Mouse (Mus musculus) urinary bladder, adult 18-20 months (tissue): ENCODE data around the gene Tmem79.
"Not testable (repeated sequence)": the region's sequence is repeated elsewhere in the genome, so short reads cannot be mapped to it uniquely, and the experiment has no call there.

Experiments
- DNase-seq, 2 experiments: peaks; one replicate each; pipeline ENCODE4 v3.0.0; 2022; ENCODE audit warnings: low spot score in 2 of 2, mixed read lengths in 2 of 2

The Tmem79 gene

GRCm38 (mm10) chr3:88354396-88355165 is 18.6 kb upstream of the Tmem79 start:
- no peak for DNase-seq

- DNase-seq, result no peak
These were observed 17.0 kb upstream of the Tmem79 start for GRCm38 (mm10) chr3:88352907-88353306.

GRCm38 (mm10) chr3:88350732-88351131 is 14.8 kb upstream of the Tmem79 start:
- DNase-seq, result no peak

GRCm38 (mm10) chr3:88339006-88339405 is 3.1 kb upstream of the Tmem79 start:
- DNase-seq, result no peak

- no peak for DNase-seq
These were observed 2.4 kb upstream of the Tmem79 start for GRCm38 (mm10) chr3:88338316-88338715.

- no peak for DNase-seq
These were observed 1.5 kb upstream of the Tmem79 start for GRCm38 (mm10) chr3:88337367-88338020.

GRCm38 (mm10) chr3:88335436-88336053 is 403 bp downstream of the Tmem79 start:
- DNase-seq, result no peak

- DNase-seq, result no peak
These were observed 979 bp downstream of the Tmem79 start for GRCm38 (mm10) chr3:88334902-88335435.

- peak; percentile 52 to 59 for DNase-seq
These were observed 1.8 kb downstream of the Tmem79 start for GRCm38 (mm10) chr3:88334029-88334658.

- no peak for DNase-seq
These were observed 4.7 kb downstream of the Tmem79 start for GRCm38 (mm10) chr3:88331282-88331681.

- DNase-seq, result no peak
These were observed 7.0 kb downstream of the Tmem79 start for GRCm38 (mm10) chr3:88328956-88329355.

- DNase-seq, result peak; percentile 35 to 43
These were observed 11.0 kb downstream of the Tmem79 start, which contains the start of gene Glmp for GRCm38 (mm10) chr3:88324951-88325405. Gene Glmp (plus strand): TSS chr3:88325023.

GRCm38 (mm10) chr3:88299172-88299571 is 36.8 kb downstream of the Tmem79 start:
- no peak for DNase-seq

- DNase-seq, result no peak
These were observed 38.6 kb downstream of the Tmem79 start for GRCm38 (mm10) chr3:88297321-88297851.

- DNase-seq, result peak; percentile 83 to 94
These were observed 39.2 kb downstream of the Tmem79 start, which contains the start of the genes Tsacc and Cct3 for GRCm38 (mm10) chr3:88296561-88297318. Gene Tsacc (minus strand): TSS chr3:88296999. Gene Cct3 (plus strand): TSS chr3:88297116.

GRCm38 (mm10) chr3:88296110-88296560 is 39.8 kb downstream of the Tmem79 start:
- DNase-seq, result no peak

- not testable (repeated sequence) for DNase-seq
These were observed 40.7 kb downstream of the Tmem79 start for GRCm38 (mm10) chr3:88295272-88295671.

- DNase-seq, result no peak
These were observed 44.0 kb downstream of the Tmem79 start for GRCm38 (mm10) chr3:88291970-88292369.

- DNase-seq, result not testable (repeated sequence)
These were observed 47.7 kb downstream of the Tmem79 start for GRCm38 (mm10) chr3:88288133-88288713.

- no peak for DNase-seq
These were observed 48.8 kb downstream of the Tmem79 start, which contains the start of gene Gm38392 for GRCm38 (mm10) chr3:88287110-88287509. Gene Gm38392 (minus strand): TSS chr3:88287210.
